Mouse (Mus musculus): ENCODE data around the gene Rbm6. TPM values are rescaled to one million over a fixed set of nuclear protein-coding genes. Genes with fewer than 3 reads are reported as not detected.

Gene Rbm6
- polyA plus RNA-seq, 1 experiment from 2014 or later = 40.2 TPM

DNA sequence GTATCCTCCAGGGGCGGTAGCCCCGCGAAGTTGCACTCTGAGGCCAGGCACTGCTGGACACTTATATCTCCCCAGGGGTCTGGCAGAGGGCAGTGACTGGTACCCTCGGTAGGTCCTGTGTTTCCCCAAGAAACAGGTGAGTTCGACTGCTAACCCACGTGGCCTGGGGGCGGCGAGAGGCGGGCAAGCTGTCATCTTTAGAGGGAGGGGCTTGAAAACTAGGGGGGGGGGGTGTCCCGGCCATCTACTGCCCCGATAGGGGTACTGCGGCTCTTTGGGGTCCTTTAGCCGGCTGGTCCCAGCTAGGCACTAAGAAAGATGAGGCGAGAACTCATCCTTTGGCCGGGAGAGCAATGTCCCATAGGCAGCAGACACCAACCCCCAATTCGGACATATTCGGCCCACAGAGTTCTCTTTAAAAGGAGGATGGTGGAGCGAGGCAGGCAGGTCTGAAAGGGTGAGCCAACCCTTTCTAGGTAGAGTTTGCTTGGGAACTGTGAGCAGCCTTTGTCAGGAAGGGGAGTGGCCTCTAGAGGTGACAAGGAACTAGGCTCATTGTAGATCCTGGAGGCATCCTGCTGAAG lies 15.3 kb upstream of the Rbm6 start:
- peak; percentile 57 for DNase-seq (ENCODE audit: low spot score)
- H3K27ac ChIP-seq = peak overlapping the region; percentile 79
- H3K4me3 ChIP-seq (replicated peaks; ENCODE audit: low read depth, low read length) = peak overlapping the region; percentile 73
- no peak for TF ChIP-seq CTCF (IDR thresholded peaks at IDR 0.05; ENCODE audit: low read depth)
- no peaks in the 10 kb centered on the region for H3K9me3 ChIP-seq (replicated peaks; ENCODE audit: low read length)
- no peaks in the 10 kb centered on the region for H3K27me3 ChIP-seq (ENCODE audit: insufficient read depth, low read length)
- H3K4me2 ChIP-seq (ENCODE audit: low read length) = peak overlapping the region; percentile 90
- H3K9ac ChIP-seq (ENCODE audit: low read depth, low read length) = peak overlapping the region; percentile 70
- no peaks in the 10 kb centered on the region for H3K4me1 ChIP-seq (replicated peaks; ENCODE audit: insufficient read depth, low read length)
- WGBS = 2% methylated on average over 18 of the region's 18 CpGs
- ATAC-seq (replicated peaks; ENCODE audit: low FRiP score, low read depth) = peak; percentile 63
- H3K36me3 ChIP-seq (ENCODE audit: insufficient read depth, low read length) = no peaks in the 10 kb centered on the region

DNA sequence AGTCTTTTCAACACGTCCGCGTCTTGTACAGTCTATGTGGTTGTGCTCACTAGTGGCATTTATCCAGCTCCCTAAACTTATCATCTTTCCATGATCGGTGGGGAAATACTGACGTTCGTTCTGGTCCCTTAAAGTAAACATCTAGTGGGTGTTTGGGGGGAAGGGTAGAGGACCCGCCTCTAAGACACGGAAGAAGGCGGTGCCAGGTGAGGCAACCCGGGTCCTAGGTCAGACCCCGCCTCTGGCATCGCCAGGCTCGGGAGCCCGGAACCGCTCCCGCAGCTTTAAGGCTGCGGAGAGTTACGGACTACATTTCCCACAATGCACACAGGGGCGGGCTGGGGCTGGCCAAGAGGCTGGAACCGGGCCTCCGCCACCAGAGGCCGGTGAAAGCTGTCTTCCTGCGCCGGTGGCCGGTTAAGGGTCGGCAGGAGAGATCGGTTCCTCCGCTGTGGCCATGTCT lies 14.8 kb upstream of the Rbm6 start, which contains the start of gene Mon1a:
TSS of gene Mon1a (plus strand) at position 348 of the 463 bp plus-strand sequence.
- Histone ChIP-seq H3K4me3 (replicated peaks; ENCODE audit: low read depth, low read length) (peak within 1 kb of the TSS; percentile 73), H3K4me2 (ENCODE audit: low read length) (peak within 1 kb of the TSS; percentile 90), H3K27me3 (ENCODE audit: insufficient read depth, low read length) (no peaks in the 10 kb centered on the region), H3K9me3 (replicated peaks; ENCODE audit: low read length) (no peaks in the 10 kb centered on the region), H3K36me3 (ENCODE audit: insufficient read depth, low read length) (no peaks in the 10 kb centered on the region), H3K9ac (ENCODE audit: low read depth, low read length) (peak within 1 kb of the TSS; percentile 70), H3K4me1 (replicated peaks; ENCODE audit: insufficient read depth, low read length) (no peaks in the 10 kb centered on the region), H3K27ac (peak within 1 kb of the TSS; percentile 79)
- WGBS = under 1% methylated on average over 28 of the region's 28 CpGs
- ATAC-seq (replicated peaks; ENCODE audit: low FRiP score, low read depth) (peak; percentile 95), DNase-seq (ENCODE audit: low spot score) (peak; percentile 86)
- no peak; the same call in 1 of the 2 replicates for TF ChIP-seq CTCF (IDR thresholded peaks at IDR 0.05; ENCODE audit: low read depth)

DNA sequence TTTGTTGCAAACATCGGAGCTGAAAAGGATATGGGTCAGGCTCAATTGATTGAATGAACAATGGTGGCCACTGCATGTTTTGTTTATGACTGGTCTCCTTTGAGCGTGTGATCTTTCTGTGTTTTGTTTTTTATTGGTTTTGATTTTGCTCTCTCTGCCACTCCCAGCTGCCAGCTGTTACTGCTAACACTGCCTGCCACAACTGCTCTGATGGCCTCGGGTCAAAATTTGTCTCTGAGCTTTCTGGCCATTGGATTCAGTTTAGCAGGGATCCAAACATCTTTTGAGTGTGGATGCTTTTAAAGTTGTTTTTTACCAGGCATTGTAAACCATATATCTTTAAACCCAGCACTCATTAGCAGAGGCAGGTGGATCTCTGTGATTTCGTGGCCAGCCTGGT lies 7.4 kb upstream of the Rbm6 start:
- ATAC-seq (replicated peaks; ENCODE audit: low FRiP score, low read depth) (no peak), DNase-seq (ENCODE audit: low spot score) (no peak)
- Histone ChIP-seq H3K9ac (ENCODE audit: low read depth, low read length) (no peak overlapping the region), H3K4me3 (replicated peaks; ENCODE audit: low read depth, low read length) (no peak overlapping the region), H3K4me1 (replicated peaks; ENCODE audit: insufficient read depth, low read length) (no peaks in the 10 kb centered on the region), H3K9me3 (replicated peaks; ENCODE audit: low read length) (no peaks in the 10 kb centered on the region), H3K36me3 (ENCODE audit: insufficient read depth, low read length) (no peaks in the 10 kb centered on the region), H3K4me2 (ENCODE audit: low read length) (no peak overlapping the region), H3K27me3 (ENCODE audit: insufficient read depth, low read length) (no peaks in the 10 kb centered on the region), H3K27ac (no peak overlapping the region)
- TF ChIP-seq CTCF (IDR thresholded peaks at IDR 0.05; ENCODE audit: low read depth) = no peak
- 71% methylated on average over 4 of the region's 4 CpGs for WGBS

DNA sequence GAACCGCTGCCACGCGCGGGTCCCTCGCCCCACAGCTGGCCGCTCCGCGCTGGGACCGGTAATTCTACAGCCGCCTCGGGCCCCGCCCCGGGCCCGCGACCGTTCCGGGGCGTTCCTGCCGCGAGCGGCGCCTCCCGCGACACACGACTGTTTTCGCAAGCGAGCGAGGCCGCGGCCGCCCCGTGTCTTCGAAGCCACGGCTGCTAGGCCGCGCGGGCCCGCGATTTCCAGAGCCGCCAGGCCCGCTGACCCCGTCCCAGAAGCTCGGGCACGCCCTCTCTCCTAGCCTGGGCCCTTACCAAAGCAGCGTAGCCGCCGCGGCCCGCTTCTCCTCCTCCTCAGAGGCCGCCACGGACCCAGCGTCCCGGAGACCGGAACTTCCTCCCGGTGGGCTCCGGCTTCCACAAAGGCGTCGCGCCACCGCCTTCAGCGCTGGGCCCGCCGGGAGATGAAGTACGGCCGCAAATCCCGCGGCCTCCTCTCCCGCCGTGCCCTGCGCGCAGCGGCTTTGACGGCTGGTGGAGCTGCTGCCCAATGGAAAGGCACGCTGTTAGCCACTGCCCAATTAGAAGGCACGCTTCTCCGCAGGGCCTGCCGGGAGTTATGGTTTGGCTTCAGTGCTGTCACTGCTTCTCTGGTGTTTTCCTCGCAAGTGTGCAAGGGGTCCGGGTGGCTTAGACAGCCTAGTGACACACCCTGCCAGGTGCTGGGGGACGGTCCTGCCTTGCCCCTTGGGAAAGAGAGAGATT lies 513 bp downstream of the Rbm6 start:
- Histone ChIP-seq H3K4me3 (replicated peaks; ENCODE audit: low read depth, low read length) (peak overlapping the region; percentile 84), H3K9ac (ENCODE audit: low read depth, low read length) (peak overlapping the region; percentile 97), H3K36me3 (ENCODE audit: insufficient read depth, low read length) (0 out of 2 replicates have a peak, but pooled peaks cover 3% of the 10 kb centered on the region), H3K27ac (peak overlapping the region; percentile 98), H3K27me3 (ENCODE audit: insufficient read depth, low read length) (no peaks in the 10 kb centered on the region), H3K4me1 (replicated peaks; ENCODE audit: insufficient read depth, low read length) (peaks cover 7% of the 10 kb centered on the region; the same call in 1 of the 2 replicates), H3K9me3 (replicated peaks; ENCODE audit: low read length) (no peaks in the 10 kb centered on the region), H3K4me2 (ENCODE audit: low read length) (peak overlapping the region; percentile 78)
- DNase-seq (ENCODE audit: low spot score) (peak; percentile 98), ATAC-seq (replicated peaks; ENCODE audit: low FRiP score, low read depth) (peak; percentile 99)
- 0 out of 2 replicates have a peak, but pooled peaks have one; percentile 15 for TF ChIP-seq CTCF (IDR thresholded peaks at IDR 0.05; ENCODE audit: low read depth)
- WGBS = under 1% methylated on average over 77 of the region's 80 CpGs

DNA sequence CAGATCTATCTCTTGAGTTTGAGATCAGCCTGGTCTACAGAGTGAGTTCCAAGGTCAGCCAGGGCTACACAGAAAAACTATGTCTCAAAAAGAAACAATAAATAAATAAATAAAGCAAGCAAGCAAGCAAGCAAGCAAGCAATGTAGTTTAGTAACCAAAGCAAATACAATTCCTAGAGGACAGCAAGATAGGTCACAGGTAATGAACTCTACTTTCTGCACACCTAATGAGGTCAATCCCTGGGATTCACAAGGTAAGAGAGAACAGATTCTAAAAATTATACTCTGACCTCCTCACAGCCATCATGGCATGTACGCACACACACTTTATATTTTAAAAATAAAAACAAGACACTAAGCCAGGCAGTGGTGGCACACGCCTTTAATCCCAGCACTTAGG lies 7.0 kb downstream of the Rbm6 start:
- H3K9me3 ChIP-seq (replicated peaks; ENCODE audit: low read length) = no peaks in the 10 kb centered on the region
- TF ChIP-seq CTCF (IDR thresholded peaks at IDR 0.05; ENCODE audit: low read depth) = no peak
- H3K4me2 ChIP-seq (ENCODE audit: low read length) = no peak overlapping the region
- no peak overlapping the region for H3K9ac ChIP-seq (ENCODE audit: low read depth, low read length)
- H3K36me3 ChIP-seq (ENCODE audit: insufficient read depth, low read length) = 0 out of 2 replicates have a peak, but pooled peaks cover 3% of the 10 kb centered on the region
- H3K27me3 ChIP-seq (ENCODE audit: insufficient read depth, low read length) = no peaks in the 10 kb centered on the region
- no peak for ATAC-seq (replicated peaks; ENCODE audit: low FRiP score, low read depth)
- H3K27ac ChIP-seq = no peak overlapping the region
- H3K4me1 ChIP-seq (replicated peaks; ENCODE audit: insufficient read depth, low read length) = no peaks in the 10 kb centered on the region
- H3K4me3 ChIP-seq (replicated peaks; ENCODE audit: low read depth, low read length) = no peak overlapping the region
- 98% methylated on average over 2 of the region's 2 CpGs for WGBS
- no peak for DNase-seq (ENCODE audit: low spot score)

DNA sequence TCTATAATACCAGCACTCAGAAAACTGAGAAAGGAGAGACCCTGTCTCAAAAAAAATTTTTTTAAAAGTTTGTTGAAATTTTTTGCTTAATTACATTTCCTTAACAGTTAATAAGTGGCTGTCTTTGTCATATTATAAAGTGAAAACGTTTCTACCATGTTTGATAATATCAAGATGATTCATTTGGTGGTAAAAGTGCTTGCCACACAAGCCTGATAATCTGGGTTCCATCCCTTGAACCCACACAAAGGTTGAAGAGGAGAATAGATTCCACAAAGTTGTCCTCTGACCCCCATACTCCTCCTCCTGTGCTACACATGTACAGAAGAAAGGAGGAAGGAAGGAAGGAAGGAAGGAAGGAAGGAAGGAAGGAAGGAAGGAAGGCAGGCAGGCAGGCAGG lies 8.5 kb downstream of the Rbm6 start:
- H3K4me2 ChIP-seq (ENCODE audit: low read length) = no peak overlapping the region
- H3K36me3 ChIP-seq (ENCODE audit: insufficient read depth, low read length) = no peaks in the 10 kb centered on the region
- WGBS = 65% methylated on average over 1 of the region's 1 CpGs
- H3K4me3 ChIP-seq (replicated peaks; ENCODE audit: low read depth, low read length) = no peak overlapping the region
- DNase-seq (ENCODE audit: low spot score) (no peak), ATAC-seq (replicated peaks; ENCODE audit: low FRiP score, low read depth) (no peak)
- H3K4me1 ChIP-seq (replicated peaks; ENCODE audit: insufficient read depth, low read length) = no peaks in the 10 kb centered on the region
- no peak overlapping the region for H3K9ac ChIP-seq (ENCODE audit: low read depth, low read length)
- H3K9me3 ChIP-seq (replicated peaks; ENCODE audit: low read length) = no peaks in the 10 kb centered on the region
- no peaks in the 10 kb centered on the region for H3K27me3 ChIP-seq (ENCODE audit: insufficient read depth, low read length)
- TF ChIP-seq CTCF (IDR thresholded peaks at IDR 0.05; ENCODE audit: low read depth) = no peak
- H3K27ac ChIP-seq = no peak overlapping the region

Measured in kidney, postnatal 0 days (tissue).